Mouse (Mus musculus) intestine, embryonic 15.5 days (tissue): Measurements from ENCODE around the gene Rab8a. TPM values are rescaled to one million over a fixed set of nuclear protein-coding genes. Genes with fewer than 3 reads are reported as not detected.

Experiments
- ATAC-seq: fragments of 200-750 bp; cut with Nextera tagmentation; 2 replicates; pipeline ENCODE4 v1.8.0; 2017; ENCODE audit warnings: moderate TSS enrichment, moderate library complexity
- H3K27ac ChIP-seq: fragments of 300-500 bp; sonication (generic); 2 replicates; pipeline ENCODE4 v1.5.1; 2015; ENCODE audit warnings: mild to moderate bottlenecking, inconsistent platforms
- H3K27me3 ChIP-seq: fragments of 300-500 bp; sonication (generic); replicated peaks from 2 replicates; pipeline ENCODE4 v1.6.1; 2015; ENCODE audit warnings: inconsistent platforms
- H3K36me3 ChIP-seq: fragments of 300-500 bp; sonication (generic); 2 replicates; pipeline ENCODE4 v1.6.1; 2015; ENCODE audit warnings: inconsistent platforms
- H3K4me1 ChIP-seq: fragments of 300-500 bp; sonication (generic); replicated peaks from 2 replicates; pipeline ENCODE4 v1.6.1; 2015; ENCODE audit warnings: inconsistent platforms
- H3K4me2 ChIP-seq: fragments of 300-500 bp; sonication (generic); replicated peaks from 2 replicates; pipeline ENCODE4 v1.6.1; 2015; ENCODE audit warnings: mild to moderate bottlenecking, inconsistent platforms
- H3K4me3 ChIP-seq: fragments of 300-500 bp; sonication (generic); replicated peaks from 2 replicates; pipeline ENCODE4 v1.5.1; 2015; ENCODE audit warnings: inconsistent platforms
- H3K9ac ChIP-seq: fragments of 300-500 bp; sonication (generic); 2 replicates; pipeline ENCODE4 v1.6.1; 2015; ENCODE audit warnings: inconsistent platforms
- H3K9me3 ChIP-seq: fragments of 300-500 bp; sonication (generic); 2 replicates; pipeline ENCODE4 v1.6.1; 2016; ENCODE audit warnings: inconsistent platforms
- WGBS: fragments of 180-500 bp; shearing (Covaris S2); methylation state at CpG from one replicate; pipeline ENCODE4 v1.1.7; 2015; 5-methylcytosine and 5-hydroxymethylcytosine counted together
- polyA plus RNA-seq: library from polyadenylated mRNA; unstranded; fragments of >200 nt; fragmentation: Nextera tagmentation; extraction: Ambion mirVana; gene quantifications from 2 replicates; pipeline ENCODE4 v1.2.1, GENCODE M21; 2015

The Rab8a gene
- polyA plus RNA-seq, 1 experiment from 2014 or later = 159 TPM

- Histone ChIP-seq H3K4me2 (peak overlapping the region; percentile 70), H3K4me1 (peaks cover 11% of the 10 kb centered on the region; the same call in 1 of the 2 replicates), H3K36me3 (peaks cover 25% of the 10 kb centered on the region), H3K27ac (no peak overlapping the region), H3K27me3 (no peaks in the 10 kb centered on the region), H3K9ac (no peak overlapping the region), H3K9me3 (no peaks in the 10 kb centered on the region), H3K4me3 (peak overlapping the region; percentile 74; the same call in 1 of the 2 replicates)
- WGBS = 79% methylated on average over 10 of the region's 10 CpGs
- ATAC-seq = peak; percentile 9; the same call in 1 of the 2 replicates
Measured at GRCm38 (mm10) chr8:72218781-72219540, 58.0 kb downstream of the Rab8a start.

GRCm38 (mm10) chr8:72219541-72220363 lies 58.8 kb downstream of the Rab8a start, which contains the start of gene Fam32a:
TSS of gene Fam32a (plus strand) at chr8:72219730.
- peak within 1 kb of the TSS; percentile 70 for H3K4me2 ChIP-seq
- ATAC-seq = peak; percentile 99
- WGBS = 11% methylated on average over 39 of the region's 39 CpGs
- H3K27me3 ChIP-seq = no peaks in the 10 kb centered on the region
- H3K9ac ChIP-seq = peak within 1 kb of the TSS; percentile 73
- H3K36me3 ChIP-seq = peaks cover 29% of the 10 kb centered on the region
- H3K4me1 ChIP-seq = peaks cover 11% of the 10 kb centered on the region; the same call in 1 of the 2 replicates
- H3K4me3 ChIP-seq = peak within 1 kb of the TSS; percentile 74
- no peaks in the 10 kb centered on the region for H3K9me3 ChIP-seq
- H3K27ac ChIP-seq = peak within 1 kb of the TSS; percentile 79

DNA sequence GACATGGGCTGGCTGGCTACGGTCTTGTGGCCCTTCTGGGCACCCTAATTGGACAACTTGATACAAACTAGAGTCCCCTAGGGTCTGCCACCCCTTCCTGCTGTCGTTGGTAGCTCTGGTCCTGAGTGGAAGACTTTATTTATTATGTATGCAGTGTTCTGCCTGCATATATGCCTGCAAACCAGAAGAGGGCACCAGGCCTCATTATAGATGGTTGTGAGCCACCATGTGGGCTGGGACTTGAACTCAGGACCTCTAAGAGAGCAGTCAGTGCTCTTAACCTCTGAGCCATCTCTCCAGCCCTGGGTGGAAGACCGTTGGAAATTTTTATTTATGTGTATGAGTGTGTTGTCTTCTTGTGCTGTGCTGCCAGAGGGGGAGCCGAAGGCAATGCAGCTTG lies 59.8 kb downstream of the Rab8a start:
- H3K4me1 ChIP-seq = peaks cover 11% of the 10 kb centered on the region; the same call in 1 of the 2 replicates
- peak overlapping the region; percentile 70 for H3K4me2 ChIP-seq
- no peaks in the 10 kb centered on the region for H3K27me3 ChIP-seq
- H3K27ac ChIP-seq = no peak overlapping the region
- WGBS = 83% methylated on average over 4 of the region's 4 CpGs
- no peak overlapping the region for H3K9ac ChIP-seq
- H3K36me3 ChIP-seq = peaks cover 29% of the 10 kb centered on the region
- H3K9me3 ChIP-seq = no peaks in the 10 kb centered on the region
- H3K4me3 ChIP-seq = peak overlapping the region; percentile 74
- ATAC-seq = no peak

GRCm38 (mm10) chr8:72222656-72223055 lies 61.7 kb downstream of the Rab8a start:
- Histone ChIP-seq H3K4me1 (peaks cover 11% of the 10 kb centered on the region; the same call in 1 of the 2 replicates), H3K4me3 (no peak overlapping the region), H3K27ac (no peak overlapping the region), H3K27me3 (no peaks in the 10 kb centered on the region), H3K9ac (no peak overlapping the region), H3K9me3 (no peaks in the 10 kb centered on the region), H3K4me2 (no peak overlapping the region), H3K36me3 (peaks cover 29% of the 10 kb centered on the region)
- no peak for ATAC-seq
- 88% methylated on average over 5 of the region's 5 CpGs for WGBS

Other genes starting within 250 kb of the Rab8a start
- gene Zfp961, start 210.2 kb upstream of the Rab8a start, polyA plus RNA-seq = 20.7 and 23.3 TPM in 2 replicates
- gene Cyp4f18, start 151.6 kb upstream of the Rab8a start, polyA plus RNA-seq = 2.6 and 2.8 TPM in 2 replicates
- not detected in 2 replicates for gene Olfr372, start 120.0 kb upstream of the Rab8a start, polyA plus RNA-seq
- 0.05 and 0.09 TPM in 2 replicates for gene Olfr373, start 78.0 kb upstream of the Rab8a start, polyA plus RNA-seq
- 0.01 and 0.04 TPM in 2 replicates for gene Olfr374, start 54.2 kb upstream of the Rab8a start, polyA plus RNA-seq
- gene Tpm4, start 26.2 kb upstream of the Rab8a start, polyA plus RNA-seq = 545 and 589 TPM in 2 replicates
- 1.5 and 2.0 TPM in 2 replicates for gene Hsh2d, start 28.4 kb downstream of the Rab8a start, polyA plus RNA-seq
- not detected in 2 replicates for gene Cib3, start 51.6 kb downstream of the Rab8a start, polyA plus RNA-seq
- not detected in 2 replicates for gene Gm11034, start 52.4 kb downstream of the Rab8a start, polyA plus RNA-seq
- 70.9 and 72.8 TPM in 2 replicates for gene Fam32a, start 58.5 kb downstream of the Rab8a start, polyA plus RNA-seq
- 96.6 and 104 TPM in 2 replicates for gene Ap1m1, start 78.8 kb downstream of the Rab8a start, polyA plus RNA-seq
- gene Gm10282, start 144.1 kb downstream of the Rab8a start, polyA plus RNA-seq = 21.5 and 24.3 TPM in 2 replicates
- gene Klf2, start 157.8 kb downstream of the Rab8a start, polyA plus RNA-seq = 6.6 and 7.2 TPM in 2 replicates